Mouse (Mus musculus) forebrain, embryonic 11.5 days (tissue): ENCODE measurements around the gene Oscp1. TPM values are rescaled to one million over a fixed set of nuclear protein-coding genes. Genes with fewer than 3 reads are reported as not detected.
A peak's percentile ranks its signal among the peaks of the same experiment; 100 is the strongest.

Experiments
- ATAC-seq: fragments of 200-750 bp; cut with Nextera tagmentation; replicated peaks from 2 replicates; pipeline ENCODE4 v1.8.0; 2017; ENCODE audit warnings: moderate TSS enrichment; ENCODE audit not compliant: low FRiP score
- DNase-seq: peaks from one replicate; pipeline ENCODE4 v3.0.0-alpha.2; 2017; ENCODE audit warnings: low spot score
- H3K27ac ChIP-seq: fragments of 300-500 bp; sonication (generic); 2 replicates; pipeline ENCODE4 v1.5.1; 2014; ENCODE audit warnings: low read depth, low read length
- H3K27me3 ChIP-seq: fragments of 300-500 bp; sonication (generic); 2 replicates; pipeline ENCODE4 v1.6.1; 2014; ENCODE audit warnings: mild to moderate bottlenecking, low read length, mixed read lengths; ENCODE audit not compliant: control insufficient read depth, insufficient read depth
- H3K36me3 ChIP-seq: fragments of 300-500 bp; sonication (generic); 2 replicates; pipeline ENCODE4 v1.6.1; 2014; ENCODE audit warnings: mild to moderate bottlenecking, low read length, moderate library complexity, mixed read lengths; ENCODE audit not compliant: control insufficient read depth, insufficient read depth
- H3K4me1 ChIP-seq: fragments of 300-500 bp; sonication (generic); replicated peaks from 2 replicates; pipeline ENCODE4 v1.6.1; 2014; ENCODE audit warnings: low read length, mixed read lengths; ENCODE audit not compliant: control insufficient read depth, insufficient read depth
- H3K4me2 ChIP-seq: fragments of 300-500 bp; sonication (generic); 2 replicates; pipeline ENCODE4 v1.6.1; 2014; ENCODE audit warnings: low read depth, mild to moderate bottlenecking, low read length, moderate library complexity, mixed read lengths; ENCODE audit not compliant: severe bottlenecking
- H3K4me3 ChIP-seq: fragments of 300-500 bp; sonication (generic); 2 replicates; pipeline ENCODE4 v1.5.1; 2014; ENCODE audit warnings: low read depth, low read length
- H3K9ac ChIP-seq: fragments of 300-500 bp; sonication (generic); 2 replicates; pipeline ENCODE4 v1.6.1; 2014; ENCODE audit warnings: low read length
- H3K9me3 ChIP-seq: fragments of 300-500 bp; sonication (generic); 2 replicates; pipeline ENCODE4 v1.6.1; 2016; ENCODE audit warnings: low read length, mixed read lengths; ENCODE audit not compliant: control insufficient read depth
- WGBS: fragments of 180-500 bp; shearing (Covaris S2); extraction: QIAGEN DNeasy Blood & Tissue Kit; methylation state at CpG from one replicate; pipeline ENCODE4 v1.1.7; 2014; 5-methylcytosine and 5-hydroxymethylcytosine counted together
- polyA plus RNA-seq: library from polyadenylated mRNA; unstranded; fragments of >200 nt; fragmentation: Nextera tagmentation; extraction: Ambion mirVana; gene quantifications from 2 replicates; pipeline ENCODE4 v1.2.1, GENCODE M21; 2014

The Oscp1 gene
- 26.3 and 27.8 TPM in 2 replicates for polyA plus RNA-seq

DNA sequence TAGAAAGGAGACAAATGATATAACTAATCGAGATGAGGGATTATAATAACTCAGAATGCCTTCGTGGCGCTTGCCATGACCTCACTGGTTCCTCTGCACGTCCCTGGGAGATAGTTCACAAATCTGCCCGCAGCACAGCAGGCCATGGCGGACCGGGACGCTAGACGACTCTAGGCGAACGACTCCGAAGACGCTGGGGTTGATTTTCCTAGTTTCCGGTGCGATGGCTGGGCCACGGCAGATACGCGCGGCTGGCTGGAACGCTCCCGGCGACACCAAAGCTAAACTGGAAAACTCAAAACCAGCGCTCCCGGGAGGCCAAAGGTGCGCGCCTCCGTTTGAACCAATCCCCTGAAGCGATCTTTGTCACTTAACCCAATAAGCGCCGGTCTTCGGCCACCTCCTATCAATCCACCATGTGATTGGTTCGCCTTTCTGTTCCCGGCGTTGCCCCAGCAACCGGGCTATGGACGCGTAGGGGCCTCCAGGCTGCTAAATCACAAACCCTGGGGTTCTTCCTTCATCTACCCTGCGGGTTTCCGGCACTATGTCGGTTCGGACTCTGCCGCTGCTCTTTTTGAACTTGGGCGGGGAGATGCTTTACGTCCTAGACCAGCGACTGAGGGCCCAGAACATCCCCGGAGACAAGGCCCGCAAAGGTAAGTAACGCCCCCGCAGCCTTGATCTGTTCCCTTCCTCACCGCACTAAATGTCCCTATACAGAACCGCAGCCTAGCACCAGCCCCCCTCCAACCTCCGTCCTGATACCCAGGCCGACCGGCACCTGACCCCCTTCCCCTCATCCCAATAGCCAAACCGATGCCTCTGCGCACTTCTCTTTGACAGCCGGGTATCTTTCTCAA is at the start of gene Oscp1:
Gene Oscp1, plus strand, starts transcription at position 432 of the 863 bp plus-strand sequence.
- 0 out of 2 replicates have a peak within 1 kb of the TSS, but pooled peaks have one; percentile 43 for H3K27ac ChIP-seq
- under 1% methylated on average over 57 of the region's 57 CpGs for WGBS

DNA sequence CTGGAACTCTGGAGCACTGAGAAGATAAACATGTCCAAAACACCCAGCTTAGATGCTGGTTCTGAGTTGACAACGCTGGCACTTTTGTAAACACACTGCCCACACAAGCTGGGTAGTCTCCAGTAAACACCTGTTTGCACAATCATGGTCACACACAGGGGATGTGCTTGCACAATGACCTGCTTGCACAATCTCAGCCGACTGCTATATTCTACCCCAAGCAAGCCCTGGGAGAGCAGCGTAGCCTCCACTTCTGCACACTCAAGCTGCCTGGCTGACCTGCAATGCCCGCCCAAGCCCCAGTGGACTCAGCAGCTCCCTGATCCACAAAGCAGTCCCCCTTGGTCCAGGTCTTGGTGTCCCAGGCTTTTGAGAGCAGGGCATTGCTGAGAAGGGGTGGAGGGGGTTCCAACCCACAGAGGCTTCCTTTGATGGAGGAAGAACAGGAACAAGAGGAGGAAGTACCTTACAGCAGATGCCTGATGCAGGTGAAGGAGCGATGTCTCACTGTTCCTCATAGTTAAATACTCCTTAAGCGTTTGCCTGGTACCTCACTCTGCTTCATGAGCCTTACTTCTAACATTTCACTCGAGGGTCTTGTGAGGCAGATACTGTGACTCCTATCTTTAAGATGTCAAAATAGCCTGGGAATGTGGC is 40.6 kb upstream of the Oscp1 start:
- Histone ChIP-seq H3K4me1 (no peaks in the 10 kb centered on the region), H3K36me3 (no peaks in the 10 kb centered on the region), H3K27ac (no peak overlapping the region), H3K4me2 (no peak overlapping the region), H3K9me3 (no peaks in the 10 kb centered on the region), H3K27me3 (no peaks in the 10 kb centered on the region), H3K4me3 (no peak overlapping the region), H3K9ac (no peak overlapping the region)
- ATAC-seq (no peak), DNase-seq (no peak)
- WGBS = 86% methylated on average over 7 of the region's 7 CpGs

More for the DNA sequence above, at the start of gene Oscp1:
- Histone ChIP-seq H3K27me3 (no peaks in the 10 kb centered on the region), H3K4me1 (no peaks in the 10 kb centered on the region), H3K4me3 (peak within 1 kb of the TSS; percentile 65), H3K4me2 (peak within 1 kb of the TSS; percentile 68), H3K36me3 (peaks cover 4% of the 10 kb centered on the region), H3K9me3 (no peaks in the 10 kb centered on the region), H3K9ac (peak within 1 kb of the TSS; percentile 80)
- peak; percentile 99 for ATAC-seq
- DNase-seq = peak; percentile 94

DNA sequence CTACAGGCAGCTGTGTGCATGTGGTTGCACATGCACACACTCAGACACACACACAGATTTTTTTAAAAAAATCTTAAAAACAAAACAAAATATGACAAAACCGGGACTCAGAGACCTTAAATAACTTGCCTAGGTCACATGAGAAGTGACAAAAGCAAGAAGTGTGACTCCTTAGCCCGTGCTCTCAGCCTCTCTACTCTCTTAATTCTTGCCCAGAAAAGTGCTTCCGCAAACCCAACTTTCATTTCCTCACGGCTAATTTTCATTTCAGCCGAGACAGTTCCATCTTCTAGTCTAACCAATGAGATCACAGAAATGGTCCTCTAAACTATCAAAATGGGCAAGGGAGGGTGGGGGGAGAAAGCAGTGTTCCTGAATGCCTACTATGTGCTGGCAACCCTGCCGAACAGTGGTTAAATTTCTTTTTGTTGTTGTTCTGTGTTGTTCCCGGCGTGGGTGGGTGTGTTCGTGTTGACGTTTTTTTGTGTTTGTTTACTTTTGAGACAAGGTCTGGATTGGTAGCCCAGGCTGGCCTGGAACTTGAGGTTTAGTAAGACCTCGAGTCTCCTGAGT is 39.3 kb upstream of the Oscp1 start:
- Histone ChIP-seq H3K27ac (no peak overlapping the region), H3K9ac (no peak overlapping the region), H3K4me1 (no peaks in the 10 kb centered on the region), H3K27me3 (no peaks in the 10 kb centered on the region), H3K9me3 (no peaks in the 10 kb centered on the region), H3K4me2 (no peak overlapping the region), H3K36me3 (no peaks in the 10 kb centered on the region), H3K4me3 (no peak overlapping the region)
- 82% methylated on average over 11 of the region's 11 CpGs for WGBS
- no peak for DNase-seq
- no peak for ATAC-seq

DNA sequence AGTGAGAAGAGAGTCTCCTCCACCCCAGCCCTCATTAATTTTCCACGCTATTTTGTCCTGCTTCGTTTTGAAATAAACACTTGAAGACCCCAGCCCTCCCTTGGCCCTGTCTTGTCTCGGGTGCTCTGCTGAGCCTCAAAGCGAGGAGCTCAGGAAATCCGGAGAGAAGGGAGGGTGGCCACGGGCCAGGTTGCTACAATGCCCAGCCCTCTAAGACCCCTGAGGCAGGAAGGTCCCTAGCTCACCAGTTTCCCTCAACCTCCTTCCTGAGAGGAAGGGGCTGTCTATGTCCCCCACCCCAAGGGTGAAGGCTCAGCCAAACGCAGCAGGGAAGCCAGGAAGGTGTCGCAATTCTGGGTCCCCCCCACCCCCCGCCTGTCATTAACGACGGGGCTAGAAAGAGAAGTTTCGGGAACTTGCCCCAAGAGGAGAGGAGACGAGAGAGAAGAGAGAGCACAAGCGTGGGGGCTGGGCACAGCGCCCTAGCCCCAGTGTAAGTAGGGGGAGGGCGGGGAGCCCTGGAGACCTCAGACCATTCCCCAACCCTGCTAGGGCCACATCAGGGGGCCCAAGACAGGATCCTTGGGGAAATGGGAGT is 34.0 kb upstream of the Oscp1 start, which contains the start of gene Csf3r:
Gene Csf3r, plus strand, starts transcription at position 248 of the 598 bp plus-strand sequence.
- WGBS = 68% methylated on average over 16 of the region's 16 CpGs
- no peak for ATAC-seq
- no peak within 1 kb of the TSS for H3K4me3 ChIP-seq
- no peak within 1 kb of the TSS for H3K9ac ChIP-seq
- no peak for DNase-seq
- H3K9me3 ChIP-seq = no peaks in the 10 kb centered on the region
- no peak within 1 kb of the TSS for H3K27ac ChIP-seq
- no peaks in the 10 kb centered on the region for H3K27me3 ChIP-seq
- H3K4me1 ChIP-seq = no peaks in the 10 kb centered on the region
- no peaks in the 10 kb centered on the region for H3K36me3 ChIP-seq
- H3K4me2 ChIP-seq = no peak within 1 kb of the TSS

DNA sequence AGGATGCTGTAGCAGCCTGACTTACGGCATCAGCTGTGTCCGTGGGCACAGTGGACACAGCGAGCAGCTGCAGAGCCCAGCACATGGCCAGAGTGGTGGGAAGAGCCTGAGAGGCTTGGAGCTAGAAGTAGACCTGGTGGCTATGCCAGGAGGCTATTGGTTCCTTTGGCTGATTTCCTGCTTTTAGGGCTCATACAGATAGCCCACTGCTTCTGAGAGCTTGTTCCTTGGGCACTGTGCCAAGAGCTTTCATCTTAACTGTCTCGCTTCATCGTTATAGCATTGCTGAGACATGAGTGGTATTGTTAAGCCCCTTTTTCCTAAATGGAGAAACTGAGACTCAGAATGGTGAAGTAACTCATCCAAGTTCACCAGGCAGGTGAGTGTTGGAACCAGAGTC is 32.6 kb upstream of the Oscp1 start:
- H3K4me2 ChIP-seq = no peak overlapping the region
- no peak overlapping the region for H3K4me3 ChIP-seq
- H3K9me3 ChIP-seq = no peaks in the 10 kb centered on the region
- no peak for ATAC-seq
- 95% methylated on average over 5 of the region's 5 CpGs for WGBS
- H3K4me1 ChIP-seq = no peaks in the 10 kb centered on the region
- no peaks in the 10 kb centered on the region for H3K36me3 ChIP-seq
- no peaks in the 10 kb centered on the region for H3K27me3 ChIP-seq
- no peak for DNase-seq
- no peak overlapping the region for H3K9ac ChIP-seq
- no peak overlapping the region for H3K27ac ChIP-seq

DNA sequence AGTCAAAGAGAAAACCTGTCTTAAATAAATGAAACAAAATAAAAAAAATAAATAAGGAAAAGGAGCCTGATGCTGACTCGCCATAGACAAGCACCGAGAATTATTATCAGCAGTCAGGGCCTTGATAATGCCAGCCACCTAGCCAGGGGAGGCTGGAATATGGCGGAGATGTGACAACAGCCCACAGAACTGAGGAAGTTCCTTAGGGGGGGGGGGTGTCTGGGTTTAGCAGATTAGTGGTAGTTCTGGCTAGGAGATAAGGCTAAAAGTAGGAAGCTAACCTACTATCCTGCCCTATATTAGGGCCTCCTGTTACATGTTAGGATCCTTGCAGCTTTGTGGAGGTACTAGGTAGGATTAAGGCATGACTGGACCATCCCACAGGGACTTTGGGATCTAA is 30.4 kb upstream of the Oscp1 start:
- H3K4me3 ChIP-seq = no peak overlapping the region
- H3K27me3 ChIP-seq = no peaks in the 10 kb centered on the region
- H3K4me1 ChIP-seq = no peaks in the 10 kb centered on the region
- 87% methylated on average over 3 of the region's 3 CpGs for WGBS
- no peak overlapping the region for H3K4me2 ChIP-seq
- H3K9ac ChIP-seq = no peak overlapping the region
- no peaks in the 10 kb centered on the region for H3K36me3 ChIP-seq
- ATAC-seq (no peak), DNase-seq (no peak)
- H3K9me3 ChIP-seq = no peaks in the 10 kb centered on the region
- no peak overlapping the region for H3K27ac ChIP-seq

DNA sequence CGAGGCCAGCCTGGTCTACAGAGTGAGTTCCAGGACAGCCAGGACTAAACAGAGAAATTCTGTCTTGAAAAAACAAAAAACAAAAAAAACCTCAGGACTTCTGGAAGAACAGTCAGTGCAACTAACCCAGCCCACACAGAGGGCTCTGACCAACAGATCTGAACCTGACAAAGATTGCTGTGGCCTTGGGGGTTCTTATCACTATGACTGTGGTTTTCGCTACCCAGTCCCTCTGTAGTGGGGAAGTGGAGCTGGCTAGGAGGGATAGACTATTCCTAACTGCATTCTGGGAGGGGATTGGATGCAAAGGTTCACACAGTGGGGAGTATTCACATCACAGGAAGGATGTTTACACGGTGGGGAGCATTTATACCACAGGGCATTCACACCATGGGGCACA is 29.3 kb upstream of the Oscp1 start:
- H3K36me3 ChIP-seq = no peaks in the 10 kb centered on the region
- no peak overlapping the region for H3K27ac ChIP-seq
- no peak for ATAC-seq
- H3K4me3 ChIP-seq = no peak overlapping the region
- WGBS = 80% methylated on average over 3 of the region's 3 CpGs
- H3K27me3 ChIP-seq = no peaks in the 10 kb centered on the region
- no peak for DNase-seq
- H3K9ac ChIP-seq = no peak overlapping the region
- H3K9me3 ChIP-seq = no peaks in the 10 kb centered on the region
- no peaks in the 10 kb centered on the region for H3K4me1 ChIP-seq
- H3K4me2 ChIP-seq = no peak overlapping the region

DNA sequence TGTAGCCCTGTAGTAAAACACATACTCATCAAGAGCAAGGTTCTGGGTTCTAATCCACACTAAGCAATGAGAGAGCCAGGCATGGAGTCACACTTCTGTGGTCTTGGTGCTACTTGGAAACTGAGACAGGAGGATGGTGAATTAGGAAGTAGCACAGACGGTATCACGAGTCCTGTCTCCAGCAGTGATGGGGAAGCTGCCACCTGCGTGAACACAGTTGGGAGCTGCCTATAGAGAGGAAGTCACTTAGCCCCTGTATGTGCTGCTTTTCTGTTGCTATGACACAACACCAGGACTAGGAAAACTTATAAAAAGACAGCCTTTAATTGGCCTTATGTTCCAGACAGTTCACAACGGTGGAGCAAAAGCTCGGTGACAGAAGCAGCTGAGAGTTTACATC is 27.7 kb upstream of the Oscp1 start:
- Histone ChIP-seq H3K9ac (no peak overlapping the region), H3K36me3 (no peaks in the 10 kb centered on the region), H3K9me3 (no peaks in the 10 kb centered on the region), H3K27ac (no peak overlapping the region), H3K4me3 (no peak overlapping the region), H3K4me2 (no peak overlapping the region), H3K4me1 (no peaks in the 10 kb centered on the region), H3K27me3 (no peaks in the 10 kb centered on the region)
- DNase-seq (no peak), ATAC-seq (no peak)
- WGBS = 80% methylated on average over 5 of the region's 5 CpGs
